Mouse (Mus musculus) midbrain, embryonic 10.5 days (tissue): ENCODE data around the gene Romo1. TPM values are rescaled to one million over a fixed set of nuclear protein-coding genes. Genes with fewer than 3 reads are reported as not detected.
"Not testable (repeated sequence)": the region's sequence is repeated elsewhere in the genome, so short reads cannot be mapped to it uniquely, and the experiment has no call there.

Experiments used
- DNase-seq: peaks from one replicate; pipeline ENCODE4 v3.0.0-alpha.2; 2017; ENCODE audit warnings: low spot score
- H3K27ac ChIP-seq: fragments of 300-500 bp; sonication (generic); replicated peaks from 2 replicates; pipeline ENCODE4 v1.5.1; 2016; ENCODE audit warnings: mild to moderate bottlenecking
- H3K27me3 ChIP-seq: fragments of 300-500 bp; sonication (generic); 2 replicates; pipeline ENCODE4 v1.6.1; 2016; ENCODE audit warnings: low read depth, mild to moderate bottlenecking; ENCODE audit not compliant: poor library complexity, severe bottlenecking
- H3K36me3 ChIP-seq: fragments of 300-500 bp; sonication (generic); 2 replicates; pipeline ENCODE4 v1.6.1; 2016; ENCODE audit warnings: mild to moderate bottlenecking, moderate library complexity
- H3K4me1 ChIP-seq: fragments of 300-500 bp; sonication (generic); 2 replicates; pipeline ENCODE4 v1.6.1; 2016
- H3K4me3 ChIP-seq: fragments of 300-500 bp; sonication (generic); 2 replicates; pipeline ENCODE4 v1.5.1; 2016; ENCODE audit warnings: mild to moderate bottlenecking, moderate library complexity
- H3K9me3 ChIP-seq: fragments of 300-500 bp; sonication (generic); replicated peaks from 2 replicates; pipeline ENCODE4 v1.6.1; 2016; ENCODE audit warnings: mild to moderate bottlenecking
- WGBS: fragments of 180-500 bp; shearing (Covaris S2); methylation state at CpG from one replicate; pipeline ENCODE4 v1.1.7; 2016; 5-methylcytosine and 5-hydroxymethylcytosine counted together
- polyA plus RNA-seq: library from polyadenylated mRNA; unstranded; fragments of >200 nt; fragmentation: Nextera tagmentation; extraction: Ambion mirVana; gene quantifications from 2 replicates; pipeline ENCODE4 v1.2.1, GENCODE M21; 2016

The Romo1 gene
- polyA plus RNA-seq, 1 experiment from 2014 or later, result 426 TPM

GRCm38 (mm10) chr2:156189241-156189640 is 45.4 kb downstream of the Romo1 start:
- not testable (repeated sequence) for H3K27ac ChIP-seq, H3K4me1 ChIP-seq, H3K4me3 ChIP-seq, H3K9me3 ChIP-seq, DNase-seq, H3K27me3 ChIP-seq, H3K36me3 ChIP-seq
- 87% methylated on average over 7 of the region's 7 CpGs for WGBS

GRCm38 (mm10) chr2:156190004-156190896 is 46.4 kb downstream of the Romo1 start:
- no peak overlapping the region for H3K27ac ChIP-seq
- H3K4me1 ChIP-seq, result peaks cover 5% of the 10 kb centered on the region; the same call in 1 of the 2 replicates
- H3K36me3 ChIP-seq, result no peaks in the 10 kb centered on the region
- WGBS, result 89% methylated on average over 14 of the region's 14 CpGs
- no peaks in the 10 kb centered on the region for H3K9me3 ChIP-seq
- DNase-seq, result no peak
- no peak overlapping the region for H3K4me3 ChIP-seq
- no peaks in the 10 kb centered on the region for H3K27me3 ChIP-seq

GRCm38 (mm10) chr2:156191540-156191939 is 47.7 kb downstream of the Romo1 start:
- Histone ChIP-seq H3K27ac (no peak overlapping the region), H3K4me3 (no peak overlapping the region), H3K27me3 (no peaks in the 10 kb centered on the region), H3K36me3 (no peaks in the 10 kb centered on the region), H3K4me1 (peaks cover 17% of the 10 kb centered on the region), H3K9me3 (no peaks in the 10 kb centered on the region)
- DNase-seq, result no peak
- WGBS, result 89% methylated on average over 2 of the region's 2 CpGs

GRCm38 (mm10) chr2:156192068-156192467 is 48.2 kb downstream of the Romo1 start:
- no peak overlapping the region for H3K4me3 ChIP-seq
- DNase-seq, result no peak
- H3K27me3 ChIP-seq, result no peaks in the 10 kb centered on the region
- H3K4me1 ChIP-seq, result peaks cover 18% of the 10 kb centered on the region
- no peaks in the 10 kb centered on the region for H3K9me3 ChIP-seq
- H3K36me3 ChIP-seq, result no peaks in the 10 kb centered on the region
- WGBS, result 89% methylated on average over 2 of the region's 2 CpGs
- H3K27ac ChIP-seq, result no peak overlapping the region

- Histone ChIP-seq H3K27ac (no peak overlapping the region), H3K4me3 (no peak overlapping the region), H3K27me3 (no peaks in the 10 kb centered on the region), H3K36me3 (peaks cover under 1% of the 10 kb centered on the region; the same call in 1 of the 2 replicates), H3K9me3 (no peaks in the 10 kb centered on the region), H3K4me1 (peaks cover 26% of the 10 kb centered on the region)
- no peak for DNase-seq
- WGBS, result 85% methylated on average over 3 of the region's 3 CpGs
These were observed 49.4 kb downstream of the Romo1 start for GRCm38 (mm10) chr2:156193066-156193862.

GRCm38 (mm10) chr2:156194571-156194970 is 50.7 kb downstream of the Romo1 start:
- Histone ChIP-seq H3K27me3 (no peaks in the 10 kb centered on the region), H3K36me3 (peaks cover 11% of the 10 kb centered on the region; the same call in 1 of the 2 replicates), H3K4me3 (no peak overlapping the region), H3K27ac (no peak overlapping the region), H3K4me1 (peaks cover 31% of the 10 kb centered on the region), H3K9me3 (no peaks in the 10 kb centered on the region)
- DNase-seq, result no peak

Other genes with a start within 250 kb of the Romo1 start
- gene Uqcc1, start 213.7 kb upstream of the Romo1 start, polyA plus RNA-seq, result 81.9 and 86.3 TPM in 2 replicates
- 0.10 TPM in 1 of 2 replicates, not detected in the other for gene Gm15557, start 203.3 kb upstream of the Romo1 start, polyA plus RNA-seq
- gene Gdf5, start 198.7 kb upstream of the Romo1 start, polyA plus RNA-seq, result 0.07 TPM in 2 replicates
- gene Cep250, start 187.6 kb upstream of the Romo1 start, polyA plus RNA-seq, result 24.1 and 24.3 TPM in 2 replicates
- 1.2 and 2.3 TPM in 2 replicates for gene 6430550D23Rik, start 136.1 kb upstream of the Romo1 start, polyA plus RNA-seq
- gene Ergic3, start 136.0 kb upstream of the Romo1 start, polyA plus RNA-seq, result 211 and 239 TPM in 2 replicates
- gene Fer1l4, start 91.1 kb upstream of the Romo1 start, polyA plus RNA-seq, result 0.04 and 0.16 TPM in 2 replicates
- gene Spag4, start 78.9 kb upstream of the Romo1 start, polyA plus RNA-seq, result 6.1 and 6.5 TPM in 2 replicates
- 58.9 and 67.0 TPM in 2 replicates for gene Cpne1, start 32.1 kb upstream of the Romo1 start, polyA plus RNA-seq
- gene Rbm12, start 32.1 kb upstream of the Romo1 start, polyA plus RNA-seq, result 43.9 and 47.2 TPM in 2 replicates
- 19.1 and 27.3 TPM in 2 replicates for gene Gm28036, start 16.9 kb upstream of the Romo1 start, polyA plus RNA-seq
- gene Nfs1, start 147 bp downstream of the Romo1 start, polyA plus RNA-seq, result 46.0 and 46.7 TPM in 2 replicates
- 584 and 587 TPM in 2 replicates for gene Rbm39, start 36.2 kb downstream of the Romo1 start, polyA plus RNA-seq
- 75.5 and 82.8 TPM in 2 replicates for gene Phf20, start 52.4 kb downstream of the Romo1 start, polyA plus RNA-seq
- 3.1 and 3.4 TPM in 2 replicates for gene Cnbd2, start 168.3 kb downstream of the Romo1 start, polyA plus RNA-seq
- 64.7 and 70.3 TPM in 2 replicates for gene Scand1, start 168.7 kb downstream of the Romo1 start, polyA plus RNA-seq